Mouse (Mus musculus): ENCODE data around the gene Casr.

DNA sequence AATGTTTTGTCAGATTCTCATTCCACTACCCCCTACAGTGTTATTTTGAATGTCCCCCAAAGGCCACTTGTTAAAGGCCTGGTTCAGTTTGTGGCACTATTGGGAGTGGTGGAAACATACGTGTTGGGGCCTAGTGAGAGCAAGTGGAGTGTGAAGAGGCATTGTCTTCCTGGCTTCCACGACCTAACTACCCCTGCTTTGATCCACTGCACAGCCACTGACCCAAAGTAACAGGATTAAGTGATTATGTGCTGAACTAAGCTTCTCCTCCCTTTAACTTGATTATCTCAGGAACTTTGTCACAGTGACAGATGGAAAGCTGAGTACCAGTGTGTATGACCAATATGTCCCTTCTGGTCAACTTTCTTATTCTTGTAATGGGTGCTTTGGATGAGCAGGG is 101.5 kb downstream of the Casr start:
- TF ChIP-seq POLR2A (IDR thresholded peaks at IDR 0.05; ENCODE audit: extremely low read depth, insufficient read depth, low read length) (no peak), CTCF (IDR thresholded peaks at IDR 0.05; ENCODE audit: extremely low read depth, insufficient read depth, low read length) (no peak)

Measured in cortical plate, adult 2 months (tissue).